Mouse (Mus musculus) retina, postnatal 7 days (tissue): ENCODE measurements around the gene Dmrta2.

Experiments used
- DNase-seq: peaks from one replicate; pipeline ENCODE4 v3.0.0-alpha.2; 2012; ENCODE audit warnings: low read depth, low spot score

The Dmrta2 gene

DNA sequence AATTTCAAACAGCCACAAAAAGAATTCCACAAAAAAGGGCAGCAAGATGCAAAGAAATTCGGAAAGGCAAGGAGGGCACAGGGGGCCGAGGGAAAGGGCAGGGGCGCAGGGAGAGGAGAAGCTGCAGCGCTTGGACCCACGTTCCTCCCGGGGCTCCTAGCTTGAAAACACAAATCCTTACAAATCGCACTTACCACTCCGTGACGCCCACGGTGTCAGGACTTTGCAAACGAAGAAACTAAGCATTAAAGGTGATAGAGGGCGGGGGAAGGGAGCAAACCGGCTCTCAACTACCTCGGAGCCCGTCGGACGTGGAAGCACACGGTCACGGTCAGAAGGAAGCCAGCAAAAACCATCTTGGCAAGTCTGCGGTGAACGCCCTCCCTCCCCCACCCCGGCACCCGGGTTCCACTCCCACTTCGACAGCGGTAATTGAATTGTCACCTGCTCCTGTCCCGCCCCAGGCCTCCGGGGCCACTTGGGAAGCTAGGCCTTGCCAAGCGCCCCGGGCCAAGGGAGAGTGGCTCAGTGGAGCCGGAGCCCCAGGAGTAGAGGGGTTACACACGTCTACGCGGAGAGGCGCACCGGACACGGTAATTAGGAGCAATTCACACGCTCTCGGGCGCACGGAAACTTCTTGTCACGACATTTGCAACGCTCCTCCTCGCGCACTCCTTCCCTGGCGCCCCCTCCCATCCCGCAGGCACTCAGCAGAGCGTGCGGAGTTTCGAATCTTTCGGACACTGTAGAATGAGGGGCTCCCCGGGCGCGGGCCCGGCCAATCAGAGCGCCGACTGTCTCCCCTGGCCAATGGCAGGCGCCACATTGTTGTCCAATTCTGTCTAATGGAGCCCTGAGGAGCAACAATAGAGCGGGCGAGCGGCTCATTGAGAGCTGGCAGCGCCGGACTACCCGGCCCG is at the start of gene Dmrta2:
Gene Dmrta2, plus strand, starts transcription at position 906 of the 920 bp plus-strand sequence.
- DNase-seq = no peak

DNA sequence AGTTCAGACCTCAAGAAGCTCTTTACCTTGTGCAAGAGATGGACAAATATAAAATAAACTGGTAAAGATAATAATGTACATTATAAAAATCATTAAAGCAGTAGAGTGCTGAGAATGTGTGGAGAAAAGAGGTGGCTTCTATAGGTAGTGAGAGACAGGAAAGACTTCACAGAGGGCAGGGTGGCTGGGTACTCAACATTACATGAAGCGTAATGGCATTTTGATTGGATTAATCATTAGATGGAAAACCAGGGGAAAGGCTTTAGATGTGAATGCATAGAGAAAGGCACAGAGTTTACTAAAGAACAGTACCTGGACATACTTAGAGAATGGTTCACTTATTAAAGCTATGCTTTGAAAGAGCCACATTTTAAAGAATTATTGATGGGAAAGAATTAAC is 48.8 kb upstream of the Dmrta2 start:
- no peak for DNase-seq

DNA sequence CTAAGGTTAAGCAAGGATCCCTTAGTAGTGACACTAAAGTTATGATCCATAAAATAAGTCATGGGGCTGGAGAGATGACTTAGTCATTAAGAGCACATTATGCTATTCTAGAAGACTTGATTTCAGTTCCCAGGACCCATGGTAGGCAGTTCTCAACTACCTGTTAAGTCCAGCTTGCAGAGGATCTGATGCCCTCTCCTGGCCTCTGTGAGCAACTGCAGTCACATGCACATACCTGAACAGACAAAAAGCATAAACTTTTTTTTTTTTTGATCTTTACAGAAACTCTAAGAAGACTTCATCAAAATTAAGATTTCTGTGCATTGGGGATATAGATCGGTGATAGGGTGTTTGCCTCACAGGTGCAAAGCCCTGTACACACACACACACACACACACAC is 47.4 kb upstream of the Dmrta2 start:
- no peak for DNase-seq

DNA sequence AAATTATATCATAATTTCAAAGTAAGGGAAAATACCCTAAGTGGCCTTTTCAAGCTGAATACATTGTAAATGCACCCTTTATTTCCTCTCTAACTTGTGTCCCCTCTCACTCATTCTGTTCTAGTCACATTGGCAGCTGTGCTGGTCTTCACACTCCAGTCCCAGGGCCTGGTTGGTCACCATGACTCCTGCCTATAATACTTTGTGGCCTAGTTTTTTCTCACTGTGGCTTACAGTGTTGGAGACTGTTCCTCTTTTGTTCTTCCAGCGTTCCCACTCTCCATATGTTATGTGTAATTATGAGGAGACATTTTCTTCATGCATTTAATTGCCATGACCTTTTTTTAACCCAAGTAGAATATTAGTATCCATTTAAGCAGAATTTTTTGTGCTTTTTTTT is 46.9 kb upstream of the Dmrta2 start:
- DNase-seq = no peak

DNA sequence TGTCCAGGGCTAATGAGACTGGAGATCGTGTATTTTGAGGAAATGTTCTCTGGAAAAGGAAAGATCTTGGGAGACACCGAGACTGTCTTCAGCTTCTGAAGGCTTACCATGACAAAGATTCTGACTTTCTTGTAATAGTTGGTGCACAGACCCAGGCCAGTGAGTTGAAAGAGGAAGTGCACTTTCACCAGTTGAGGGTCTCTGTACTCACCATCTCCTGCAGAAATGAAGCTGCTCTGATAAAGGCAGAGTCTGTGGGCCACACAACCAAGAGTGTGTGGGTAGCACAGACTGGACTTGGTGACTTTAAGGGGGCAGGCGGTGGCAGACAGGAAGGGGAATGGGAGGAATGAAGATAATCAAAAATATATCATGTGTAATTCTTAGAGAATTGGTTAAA is 41.3 kb upstream of the Dmrta2 start:
- no peak for DNase-seq

DNA sequence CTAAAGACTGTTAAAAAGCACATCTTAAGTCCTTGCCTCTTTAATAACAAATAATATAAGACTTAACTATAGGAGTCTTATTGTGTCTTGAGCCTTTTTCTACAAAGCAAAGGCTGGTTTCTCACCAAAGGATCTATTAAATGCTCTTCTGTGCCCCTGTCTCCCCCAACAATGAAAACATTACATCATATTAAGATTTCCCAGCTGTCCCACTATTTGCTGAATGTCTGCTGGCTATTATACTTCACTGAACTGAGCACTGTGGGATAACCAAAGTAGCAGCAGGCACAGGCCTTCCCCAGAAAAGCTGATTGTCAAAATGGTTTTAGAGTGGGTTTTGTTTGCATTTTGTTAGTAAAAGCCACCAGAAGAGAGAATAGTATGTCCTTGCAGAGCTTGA is 38.6 kb upstream of the Dmrta2 start:
- no peak for DNase-seq

DNA sequence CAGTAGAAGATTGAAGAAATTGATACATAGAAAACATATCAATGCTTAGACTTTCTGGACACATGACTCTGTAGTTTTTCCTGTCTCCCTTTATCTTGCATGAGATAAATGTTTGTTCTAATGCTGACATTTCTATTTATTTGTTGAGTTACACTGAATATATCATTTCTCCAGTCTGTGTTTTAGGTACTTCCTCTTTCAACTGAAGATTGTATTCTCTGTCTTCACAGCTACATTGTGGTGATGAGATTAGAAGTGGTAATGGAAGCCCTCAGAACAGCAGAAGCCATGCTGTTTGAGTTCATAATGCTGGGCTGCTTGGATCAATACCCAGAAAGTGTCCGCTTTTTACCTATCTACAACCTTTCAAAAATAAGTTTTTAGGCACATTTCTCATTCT is 32.3 kb upstream of the Dmrta2 start:
- DNase-seq = no peak

DNA sequence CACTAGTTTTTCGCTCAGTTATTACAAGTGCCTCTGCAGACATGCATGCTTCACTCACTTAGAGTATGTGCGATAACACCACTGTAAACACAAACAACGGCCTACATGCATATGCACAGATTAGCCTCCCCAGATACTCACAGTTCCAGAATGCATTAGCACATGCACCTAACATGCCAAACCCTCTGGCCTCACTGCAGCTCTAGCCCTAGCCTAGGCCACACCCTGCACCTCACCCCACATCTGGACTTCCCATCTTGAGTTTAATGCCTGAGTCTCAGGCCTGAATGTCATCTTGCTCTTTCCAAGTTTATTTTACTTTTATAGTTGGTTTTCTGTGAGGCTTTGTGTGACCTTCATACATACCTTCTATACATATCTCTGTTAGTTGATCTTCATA is 28.5 kb upstream of the Dmrta2 start:
- no peak for DNase-seq

DNA sequence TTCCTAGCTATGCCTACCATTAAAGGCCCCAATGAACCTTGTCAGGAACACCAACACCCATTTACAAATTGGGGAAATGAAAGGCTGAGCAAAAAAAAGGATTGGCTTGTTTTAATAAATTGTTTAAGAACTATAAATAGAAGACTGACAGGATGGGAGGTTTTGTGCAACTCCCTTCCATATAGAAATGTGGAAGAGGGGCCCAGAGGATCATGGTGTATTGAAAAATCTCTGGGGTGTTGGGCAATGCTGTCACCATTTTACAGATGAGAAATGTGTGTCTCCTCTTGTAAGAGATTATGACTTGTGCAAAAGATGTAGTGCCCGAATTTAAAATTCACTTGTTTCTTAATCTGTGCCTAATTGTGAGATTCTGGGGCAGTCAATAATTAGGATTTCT is 24.3 kb upstream of the Dmrta2 start:
- no peak for DNase-seq

DNA sequence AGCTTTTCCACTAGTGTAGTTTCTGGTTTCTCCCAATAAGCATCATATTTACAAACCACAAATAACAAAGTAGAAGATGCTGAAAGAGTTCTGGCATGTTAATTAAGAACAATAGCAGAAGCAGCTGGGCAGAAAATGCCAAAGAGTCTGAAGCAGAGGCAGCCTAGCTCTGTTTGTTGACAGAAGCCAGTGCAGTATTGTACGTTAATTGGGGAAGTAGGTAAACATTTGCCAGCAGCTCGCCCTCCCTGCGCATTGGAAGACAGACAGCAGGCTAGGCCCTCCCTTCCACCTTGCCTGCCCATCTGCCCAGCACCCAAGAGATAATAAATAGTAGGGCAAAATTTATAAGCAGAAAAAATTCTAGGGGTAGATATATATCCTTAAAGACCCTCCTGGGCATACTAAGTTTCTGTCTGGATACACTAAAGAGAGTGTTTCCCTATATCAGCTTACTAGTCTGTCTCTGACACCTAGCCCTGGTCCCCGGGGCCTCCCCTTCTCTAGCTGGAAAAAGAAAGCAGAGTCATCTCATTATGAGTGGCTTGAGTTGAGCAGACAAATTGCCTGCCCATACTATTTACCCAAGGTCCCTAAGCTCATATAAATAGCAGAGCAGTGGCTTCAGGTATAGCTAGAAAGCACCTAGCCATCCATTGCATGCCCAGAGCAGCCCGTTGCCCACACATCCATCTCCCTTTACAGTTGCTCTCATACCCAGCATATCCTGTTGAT is 17.5 kb upstream of the Dmrta2 start:
- DNase-seq = no peak

DNA sequence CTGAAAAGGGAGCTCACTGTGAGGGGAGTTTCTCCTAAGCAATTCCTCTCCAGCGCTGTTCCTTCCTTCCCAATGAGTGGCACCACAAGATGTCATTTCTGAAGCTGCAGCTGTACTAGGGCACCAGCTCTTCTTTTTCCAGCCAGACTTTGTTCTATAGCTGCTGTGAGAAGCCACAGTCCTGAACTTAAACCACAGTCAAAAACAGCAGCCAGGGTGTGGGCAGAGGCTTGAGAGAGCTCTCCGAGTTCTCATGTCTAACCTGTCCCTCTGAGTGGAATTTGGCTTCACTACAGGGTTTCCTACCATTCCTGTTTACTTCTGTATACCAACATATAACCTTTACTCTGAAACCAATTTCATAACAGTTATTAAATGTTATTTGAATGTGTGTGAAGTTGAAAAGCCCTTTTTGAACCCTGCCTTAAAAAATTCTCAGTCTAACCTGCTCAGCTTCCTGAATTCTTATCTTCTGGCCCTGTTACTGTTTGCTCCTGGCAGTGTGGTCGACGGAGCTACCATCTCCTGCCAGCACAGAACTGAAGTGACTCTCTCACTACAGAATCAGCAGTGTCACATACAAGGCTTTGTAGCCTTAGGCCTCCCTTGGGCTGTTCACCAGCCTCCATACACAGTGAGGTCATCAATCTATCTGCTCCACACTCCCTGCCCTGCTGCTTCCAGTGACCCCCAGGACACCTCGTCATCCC is 14.1 kb upstream of the Dmrta2 start:
- no peak for DNase-seq

DNA sequence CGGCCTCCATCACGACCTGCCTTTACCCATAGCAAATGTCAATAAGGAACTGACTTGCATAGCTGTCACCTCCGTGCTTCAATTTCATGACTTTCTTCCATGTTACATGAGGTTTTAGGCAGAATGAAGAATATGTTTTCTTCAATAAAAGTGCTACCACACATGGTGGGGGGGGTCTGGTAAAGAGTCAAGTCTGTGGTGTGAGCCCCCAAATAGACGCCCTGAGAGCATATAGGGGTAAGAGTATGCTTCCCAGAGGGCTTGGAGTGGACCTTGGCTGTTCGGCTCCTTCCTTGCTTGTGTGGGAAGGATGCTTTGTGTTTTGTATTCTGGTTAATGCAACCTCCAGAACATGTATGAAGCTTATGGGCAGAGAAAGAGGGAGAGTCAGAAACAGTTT is 8.3 kb upstream of the Dmrta2 start:
- no peak for DNase-seq

DNA sequence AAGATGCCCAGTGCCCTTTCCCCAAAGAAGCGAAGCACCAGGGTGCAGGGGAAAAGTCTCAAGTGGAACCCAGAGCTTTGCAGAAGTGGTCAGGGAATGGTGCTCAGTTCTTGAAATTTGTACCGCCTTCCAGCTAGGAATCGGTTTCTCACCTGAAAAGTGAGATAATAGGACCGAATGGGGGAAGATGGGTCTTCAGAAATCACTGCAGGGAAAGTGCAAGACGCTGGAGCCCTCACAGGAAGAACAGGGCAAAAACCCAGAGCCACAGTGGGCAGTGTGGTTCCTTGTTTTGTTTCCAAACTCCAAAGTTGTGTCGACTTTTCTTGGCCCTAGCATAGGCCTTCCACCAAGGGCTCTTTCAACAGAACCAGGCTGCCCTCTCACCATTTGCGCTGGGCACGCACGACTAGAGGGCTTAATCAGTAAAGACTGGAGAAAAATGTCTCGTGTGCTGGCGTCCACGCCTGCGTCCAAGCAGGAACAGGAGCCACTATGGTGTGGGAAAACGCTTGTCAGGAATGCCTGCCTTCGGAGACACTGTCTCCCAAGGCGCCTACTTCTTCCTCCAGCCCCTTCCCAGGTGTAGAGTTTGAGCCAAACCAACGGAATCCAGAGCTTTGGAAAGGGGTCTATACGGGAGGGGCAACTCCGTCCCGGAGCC is 3.7 kb upstream of the Dmrta2 start:
- DNase-seq = no peak

DNA sequence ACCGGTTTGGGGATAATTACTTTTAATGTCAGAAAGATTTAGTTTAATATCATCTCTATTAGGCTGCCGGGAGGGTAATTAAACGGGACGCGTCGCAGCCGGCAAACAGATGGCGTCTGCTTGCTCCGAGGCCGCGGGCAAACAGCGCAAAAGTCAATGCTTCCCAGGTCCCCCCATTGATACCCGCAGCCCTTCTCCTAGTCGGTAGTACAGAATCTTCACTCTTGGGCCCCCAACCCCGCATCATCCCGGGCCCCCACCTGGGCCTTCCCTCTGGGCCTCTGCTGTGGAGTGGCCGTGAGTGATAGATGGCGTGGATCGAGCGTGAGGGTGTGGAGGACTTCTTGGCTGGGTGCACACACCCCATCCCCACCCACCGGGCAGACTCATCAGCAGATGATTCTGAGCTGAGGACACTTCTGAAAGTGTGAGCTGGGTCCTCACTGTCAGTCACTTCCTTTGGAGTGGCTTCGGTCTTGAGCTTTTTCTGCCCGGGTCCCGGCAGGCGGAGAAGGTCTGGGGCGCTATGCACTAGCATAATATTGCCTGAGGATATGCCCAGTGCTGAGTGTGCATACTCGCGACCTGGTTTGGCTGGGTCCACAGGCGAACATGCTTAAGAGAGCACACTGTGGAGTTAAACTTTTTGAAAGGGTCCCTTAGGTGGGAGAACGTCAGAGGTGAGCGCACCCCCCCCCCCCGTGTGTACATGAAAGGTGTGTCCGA is 3.0 kb upstream of the Dmrta2 start:
- no peak for DNase-seq

DNA sequence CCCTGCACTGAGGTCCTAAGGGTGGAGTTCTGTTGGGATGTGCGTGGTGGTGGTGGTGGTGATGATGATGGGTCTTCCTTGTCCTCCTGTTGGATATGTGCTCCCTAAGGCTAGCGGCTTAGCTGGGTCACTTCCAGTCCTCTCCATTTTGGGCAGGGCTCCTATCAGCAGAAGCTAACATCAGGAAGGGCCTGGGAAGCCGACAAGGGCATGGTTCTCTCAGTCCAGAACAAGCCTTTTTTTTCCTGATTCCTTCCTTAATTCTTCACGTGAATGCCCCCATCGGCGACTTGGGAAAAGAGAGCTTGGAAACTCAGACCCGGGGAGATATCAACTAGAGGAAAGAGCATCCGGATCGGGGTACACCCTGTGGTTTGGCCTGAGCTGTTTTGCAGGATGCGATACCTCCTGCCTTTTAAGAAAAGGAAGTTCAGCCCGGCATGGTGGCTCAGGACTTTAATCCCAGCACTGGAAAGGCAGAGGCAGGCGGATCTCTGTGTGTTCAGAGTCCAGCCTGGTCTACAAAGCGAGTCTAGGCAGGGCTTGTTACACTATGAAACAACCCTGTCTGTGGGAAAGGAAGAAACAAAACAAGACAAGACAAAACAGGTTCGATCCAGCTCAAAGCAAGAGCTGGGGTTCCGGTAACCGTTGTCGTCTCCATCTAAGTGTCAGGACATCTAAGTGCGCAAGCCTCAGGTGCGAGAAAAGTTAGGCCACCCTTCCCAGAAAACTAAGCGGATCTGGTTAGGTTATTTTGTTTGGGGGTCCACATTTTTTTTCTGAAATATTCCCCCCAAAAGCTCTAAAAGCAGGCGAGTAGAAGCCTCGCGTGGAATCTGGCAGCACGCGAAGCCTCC is 2.2 kb upstream of the Dmrta2 start:
- DNase-seq = no peak

DNA sequence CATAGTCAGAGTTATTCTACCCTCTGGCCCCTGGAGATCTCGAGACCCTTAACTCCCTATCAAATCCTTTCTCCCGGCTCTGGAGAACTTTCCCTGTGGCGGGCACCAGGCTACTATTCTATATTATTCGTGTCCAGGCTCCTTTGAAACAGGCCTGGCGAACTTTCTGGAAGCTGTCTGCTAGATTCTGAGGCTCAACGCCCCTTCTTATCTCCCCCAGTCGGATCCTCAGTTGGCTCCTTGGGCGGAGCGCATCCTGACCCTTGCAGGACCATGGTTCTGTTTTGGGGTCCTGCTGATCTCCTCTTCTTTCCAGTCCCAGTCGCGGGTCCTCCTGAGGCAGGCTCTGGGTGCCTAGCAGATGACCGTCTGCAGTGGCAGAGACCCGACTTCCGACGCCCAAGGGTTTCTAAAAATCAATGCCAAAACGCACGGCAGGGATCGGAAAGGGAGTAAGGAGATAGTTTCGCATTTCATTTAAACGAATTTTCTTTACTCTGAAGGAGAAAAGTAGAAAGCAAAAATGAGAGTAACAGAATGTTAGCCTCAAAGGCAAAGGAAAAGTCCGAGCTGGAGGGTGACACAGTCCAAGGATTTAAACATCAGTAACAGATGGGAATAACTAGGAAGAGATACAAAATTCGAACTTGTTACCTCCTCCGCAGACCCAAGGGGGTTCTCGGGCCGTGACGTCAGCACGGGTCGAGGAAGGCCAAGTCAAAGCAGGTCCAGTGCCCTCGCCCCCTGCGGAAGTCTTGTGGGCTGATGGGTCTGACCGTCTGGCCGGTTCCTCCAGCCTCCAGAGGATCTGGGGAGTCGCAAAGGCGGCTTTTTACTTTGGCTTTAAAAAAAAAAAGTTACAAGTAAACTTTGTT is 1.3 kb upstream of the Dmrta2 start:
- DNase-seq = no peak

DNA sequence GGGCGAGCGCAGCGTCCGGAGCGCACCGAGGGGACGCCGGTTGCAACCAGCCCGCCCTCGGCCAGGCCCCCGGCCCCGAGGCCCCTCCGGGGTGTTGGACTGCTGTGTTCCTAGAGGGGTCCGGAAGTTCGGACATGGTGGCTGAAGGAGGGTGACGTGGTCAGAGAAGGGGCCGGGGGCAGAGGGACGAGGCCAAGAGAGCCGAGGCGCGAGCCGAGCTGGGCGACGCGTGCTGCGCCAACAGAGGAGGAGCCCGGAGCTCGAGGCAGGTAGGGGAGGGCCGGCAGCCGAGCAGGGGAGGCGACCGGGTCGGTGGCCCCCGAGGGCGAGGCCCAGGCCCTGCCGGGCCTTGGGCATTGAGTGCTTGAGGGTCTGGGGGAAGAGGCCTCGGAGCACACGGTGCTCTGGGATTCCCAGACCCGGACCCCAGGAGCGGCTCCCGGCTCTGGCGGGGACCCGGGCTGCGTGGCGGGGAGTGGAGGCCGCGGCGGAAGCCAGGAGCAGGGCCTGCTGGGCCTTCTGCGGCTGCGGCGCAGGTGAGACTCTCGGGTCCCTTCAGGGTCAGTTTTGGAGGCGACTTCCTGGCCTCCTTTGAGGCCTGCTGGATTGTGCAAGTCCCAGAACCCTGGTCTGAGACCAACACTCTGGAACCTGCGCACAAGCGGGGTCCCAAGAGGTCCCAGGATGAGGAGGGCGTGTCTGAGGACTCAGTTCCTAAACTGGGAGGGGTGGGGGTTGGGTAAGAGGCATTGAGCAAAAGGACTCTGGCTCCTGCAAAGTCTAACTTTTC is 410 bp downstream of the Dmrta2 start:
- no peak for DNase-seq

DNA sequence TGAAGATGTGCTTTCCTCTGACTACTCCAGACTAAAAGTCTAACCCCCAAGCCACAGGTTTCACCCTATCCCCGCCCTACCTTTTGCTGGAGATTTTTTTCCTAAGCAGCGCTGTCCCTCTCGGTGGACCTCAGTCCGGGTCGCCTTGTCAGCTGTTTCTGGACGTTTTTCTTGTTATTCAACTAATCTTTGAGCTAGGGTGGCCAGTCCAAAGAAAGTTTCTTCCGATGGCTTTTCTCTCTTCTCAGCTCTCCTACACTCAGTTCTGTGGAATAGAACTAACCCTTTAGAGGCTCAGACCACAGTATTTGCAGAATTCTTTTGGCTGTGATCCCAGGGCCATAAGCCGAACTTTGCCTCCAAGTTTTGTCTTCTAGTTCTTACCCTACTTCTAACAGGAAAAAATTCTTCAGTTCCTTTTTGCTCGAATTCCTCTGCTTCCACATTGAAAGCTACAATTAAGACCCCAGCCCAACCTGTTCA is 1.0 kb downstream of the Dmrta2 start:
- no peak for DNase-seq
